Mouse (Mus musculus) MEL (cell line): ENCODE data around the gene Klf6. TPM values are rescaled to one million over a fixed set of nuclear protein-coding genes. Genes with fewer than 3 reads are reported as not detected.

ENCODE experiments used
- DNase-seq: peaks from one replicate; pipeline ENCODE4 v3.0.0; 2011; ENCODE audit warnings: low read depth, low spot score
- H3K27ac ChIP-seq: 2 replicates; pipeline ENCODE4 v1.5.1; 2012; ENCODE audit warnings: low read depth, mild to moderate bottlenecking, control low read depth, low read length, moderate library complexity; ENCODE audit not compliant: control insufficient read depth
- H3K27me3 ChIP-seq, 2 experiments: fragments of 150-350 bp in 1 of 2; sonication (generic) in 1 of 2; 2 replicates each; pipeline ENCODE4 v1.6.1; 2012; ENCODE audit warnings: low read length in 2 of 2, mild to moderate bottlenecking in 2 of 2, improper control_type of control experiment in 1 of 2, moderate library complexity in 1 of 2; ENCODE audit not compliant: insufficient read depth in 2 of 2, control insufficient read depth in 1 of 2
- H3K36me3 ChIP-seq, 2 experiments: 2 replicates each; pipeline ENCODE4 v1.6.1; 2012 to 2014; ENCODE audit warnings: low read length in 2 of 2, improper control_type of control experiment in 1 of 2, inconsistent platforms in 1 of 2, mild to moderate bottlenecking in 1 of 2; ENCODE audit not compliant: insufficient read depth in 2 of 2, control insufficient read depth in 1 of 2
- H3K4me1 ChIP-seq, 2 experiments: fragments of 150-350 bp in 1 of 2; sonication (generic) in 1 of 2; 2 replicates each; pipeline ENCODE4 v1.6.1; 2012; ENCODE audit warnings: low read length in 2 of 2, improper control_type of control experiment in 1 of 2, mild to moderate bottlenecking in 1 of 2; ENCODE audit not compliant: insufficient read depth in 2 of 2, control insufficient read depth in 1 of 2
- H3K4me3 ChIP-seq, 2 experiments: fragments of 150-350 bp in 1 of 2; sonication (generic) in 1 of 2; 2 replicates each; pipeline ENCODE4 v1.5.1; 2012; ENCODE audit warnings: low read depth in 2 of 2, low read length in 2 of 2, mild to moderate bottlenecking in 2 of 2, moderate library complexity in 2 of 2, control low read depth in 1 of 2, improper control_type of control experiment in 1 of 2; ENCODE audit not compliant: control insufficient read depth in 1 of 2, insufficient read depth in 1 of 2
- H3K79me2 ChIP-seq: 2 replicates; pipeline ENCODE4 v1.6.1; 2012; ENCODE audit warnings: mild to moderate bottlenecking, low read length, moderate library complexity; ENCODE audit not compliant: control insufficient read depth, poor library complexity, insufficient read depth
- H3K9ac ChIP-seq: 2 replicates; pipeline ENCODE4 v1.6.1; 2012; ENCODE audit warnings: low read depth, mild to moderate bottlenecking, control low read depth, low read length, moderate library complexity; ENCODE audit not compliant: control insufficient read depth, poor library complexity, severe bottlenecking
- H3K9me3 ChIP-seq: fragments of 150-350 bp; sonication (generic); replicated peaks from 2 replicates; pipeline ENCODE4 v1.6.1; 2012; ENCODE audit warnings: mild to moderate bottlenecking, low read length, improper control_type of control experiment, moderate library complexity; ENCODE audit not compliant: insufficient read depth
- BHLHE40 ChIP-seq: IDR thresholded peaks from 2 replicates; pipeline ENCODE4 v1.6.1; 2012; ENCODE audit warnings: low read depth, mild to moderate bottlenecking, inconsistent platforms, low read length, improper control_type of control experiment, borderline replicate concordance
- CHD1 ChIP-seq: IDR thresholded peaks from 2 replicates; pipeline ENCODE4 v1.6.1; 2012; ENCODE audit warnings: low read depth, mild to moderate bottlenecking, inconsistent platforms, low read length, improper control_type of control experiment
- CHD2 ChIP-seq: IDR thresholded peaks from 2 replicates; pipeline ENCODE4 v1.6.1; 2011; ENCODE audit warnings: low read length, improper control_type of control experiment
- CTCF ChIP-seq, 3 experiments: IDR thresholded peaks in 2 of 3; conservative IDR thresholded peaks in 1 of 3; 2 replicates each; pipeline ENCODE4 v1.5.1; 2011 to 2012; ENCODE audit warnings: low read length in 3 of 3, low read depth in 2 of 3, mild to moderate bottlenecking in 2 of 3, improper control_type of control experiment in 1 of 3, inconsistent platforms in 1 of 3, mixed read lengths in 1 of 3, moderate library complexity in 1 of 3; ENCODE audit not compliant: control insufficient read depth in 1 of 3, insufficient read depth in 1 of 3, poor library complexity in 1 of 3, severe bottlenecking in 1 of 3
- ETS1 ChIP-seq: IDR thresholded peaks from 2 replicates; pipeline ENCODE4 v1.6.1; 2012; ENCODE audit warnings: low read depth, mild to moderate bottlenecking, inconsistent platforms, low read length, improper control_type of control experiment, moderate library complexity
- JUND ChIP-seq: IDR thresholded peaks from 2 replicates; pipeline ENCODE4 v1.6.1; 2011; ENCODE audit warnings: low read depth, mild to moderate bottlenecking, improper control_type of control experiment, low read length
- KAT2A ChIP-seq: conservative IDR thresholded peaks from 2 replicates; pipeline ENCODE4 v1.6.1; 2012; ENCODE audit warnings: low read depth, low read length, improper control_type of control experiment, inconsistent platforms
- MAX ChIP-seq: IDR thresholded peaks from 2 replicates; pipeline ENCODE4 v1.6.1; 2011; ENCODE audit warnings: low read length, improper control_type of control experiment
- MAZ ChIP-seq: IDR thresholded peaks from 2 replicates; pipeline ENCODE4 v1.6.1; 2012; ENCODE audit warnings: low read depth, mild to moderate bottlenecking, inconsistent platforms, low read length, improper control_type of control experiment
- MXI1 ChIP-seq: IDR thresholded peaks from 2 replicates; pipeline ENCODE4 v1.6.1; 2011; ENCODE audit warnings: mild to moderate bottlenecking, low read depth, low read length, improper control_type of control experiment
- MYC ChIP-seq: IDR thresholded peaks from 2 replicates; pipeline ENCODE4 v1.6.1; 2011; ENCODE audit warnings: low read depth, mild to moderate bottlenecking, low read length, improper control_type of control experiment, moderate library complexity
- NELFE ChIP-seq: IDR thresholded peaks from 2 replicates; pipeline ENCODE4 v1.6.1; 2011; ENCODE audit warnings: low read depth, low read length, improper control_type of control experiment
- POLR2AphosphoS2 ChIP-seq: IDR thresholded peaks from 2 replicates; pipeline ENCODE4 v1.6.1; 2011; ENCODE audit warnings: low read length, improper control_type of control experiment
- RAD21 ChIP-seq: IDR thresholded peaks from 2 replicates; pipeline ENCODE4 v1.6.1; 2011; ENCODE audit warnings: mild to moderate bottlenecking, low read depth, low read length, improper control_type of control experiment
- SIN3A ChIP-seq: IDR thresholded peaks from 2 replicates; pipeline ENCODE4 v1.6.1; 2012; ENCODE audit warnings: low read length, improper control_type of control experiment, inconsistent platforms
- SMC3 ChIP-seq: IDR thresholded peaks from 2 replicates; pipeline ENCODE4 v1.6.1; 2011; ENCODE audit warnings: low read depth, low read length, improper control_type of control experiment
- TAL1 ChIP-seq: IDR thresholded peaks from 2 replicates; pipeline ENCODE4 v1.6.1; 2012; ENCODE audit warnings: mild to moderate bottlenecking, inconsistent platforms, low read length, moderate library complexity, mixed read lengths
- TBP ChIP-seq: IDR thresholded peaks from 2 replicates; pipeline ENCODE4 v1.8.0; 2011; ENCODE audit warnings: low read depth, low read length, improper control_type of control experiment
- TCF12 ChIP-seq: IDR thresholded peaks from 2 replicates; pipeline ENCODE4 v1.6.1; 2014; ENCODE audit warnings: low read depth, mild to moderate bottlenecking, inconsistent platforms, low read length, improper control_type of control experiment, moderate library complexity
- UBTF ChIP-seq: IDR thresholded peaks from 2 replicates; pipeline ENCODE4 v1.6.1; 2012; ENCODE audit warnings: low read depth, mild to moderate bottlenecking, inconsistent platforms, low read length, improper control_type of control experiment, moderate library complexity, borderline replicate concordance; ENCODE audit not compliant: insufficient read depth
- ZMIZ1 ChIP-seq: IDR thresholded peaks from 2 replicates; pipeline ENCODE4 v1.6.1; 2012; ENCODE audit warnings: low read depth, mild to moderate bottlenecking, inconsistent platforms, low read length, improper control_type of control experiment, moderate library complexity
- polyA plus RNA-seq, 2 experiments: library from polyadenylated mRNA; stranded (reverse) in 1 of 2; unstranded in 1 of 2; fragments of >175 nt in 1 of 2; fragments of >200 nt in 1 of 2; gene quantifications; 2 replicates each; pipeline versions ENCODE4 v1.2.1 to v1.2.4; 2012; ENCODE audit warnings: low replicate concordance in 2 of 2, low read depth in 1 of 2; ENCODE audit not compliant: insufficient read length in 2 of 2, insufficient read depth in 1 of 2, missing spikeins in 1 of 2
- total RNA-seq: library from RNA; depleted of rRNA; stranded (reverse); fragments of 300-350 nt; gene quantifications from 2 replicates; pipeline ENCODE4 v1.2.3, GENCODE M21; 2012

The Klf6 gene
- total and polyA plus RNA-seq, 3 experiments, result 2.0 to 4.6 TPM; not detected in 1

DNA sequence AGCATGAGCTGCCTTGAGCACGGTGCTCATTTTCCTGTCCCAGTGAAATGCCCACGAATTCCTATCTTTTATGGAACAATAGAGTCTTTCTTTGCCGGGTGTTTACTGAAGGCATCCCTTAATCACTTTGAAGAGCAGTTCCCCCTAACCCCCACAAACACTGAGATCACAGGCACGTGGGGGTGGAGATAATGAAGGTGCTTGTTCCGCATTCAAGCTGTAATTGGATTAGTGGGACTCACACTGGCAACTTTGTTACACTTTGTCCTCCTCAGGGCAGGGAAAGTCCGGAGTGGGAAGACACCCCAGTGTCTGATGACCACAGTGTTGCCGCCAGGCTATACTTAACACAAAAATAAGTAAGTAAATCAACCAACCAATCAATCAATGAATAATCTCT lies 29.3 kb upstream of the Klf6 start:
- H3K27ac ChIP-seq, result no peak overlapping the region
- H3K9me3 ChIP-seq, result no peaks in the 10 kb centered on the region
- no peak overlapping the region for H3K4me3 ChIP-seq
- peak; percentile 15 for DNase-seq
- TF ChIP-seq BHLHE40 (peak; percentile 67; the same call in 1 of the 2 replicates), CHD2 (no peak), CHD1 (no peak), RAD21 (no peak)
- H3K9ac ChIP-seq, result no peak overlapping the region
- no peaks in the 10 kb centered on the region for H3K4me1 ChIP-seq
- H3K36me3 ChIP-seq, result no peaks in the 10 kb centered on the region
- no peaks in the 10 kb centered on the region for H3K79me2 ChIP-seq
- H3K27me3 ChIP-seq, result peaks cover 3% of the 10 kb centered on the region in 2 experiments

DNA sequence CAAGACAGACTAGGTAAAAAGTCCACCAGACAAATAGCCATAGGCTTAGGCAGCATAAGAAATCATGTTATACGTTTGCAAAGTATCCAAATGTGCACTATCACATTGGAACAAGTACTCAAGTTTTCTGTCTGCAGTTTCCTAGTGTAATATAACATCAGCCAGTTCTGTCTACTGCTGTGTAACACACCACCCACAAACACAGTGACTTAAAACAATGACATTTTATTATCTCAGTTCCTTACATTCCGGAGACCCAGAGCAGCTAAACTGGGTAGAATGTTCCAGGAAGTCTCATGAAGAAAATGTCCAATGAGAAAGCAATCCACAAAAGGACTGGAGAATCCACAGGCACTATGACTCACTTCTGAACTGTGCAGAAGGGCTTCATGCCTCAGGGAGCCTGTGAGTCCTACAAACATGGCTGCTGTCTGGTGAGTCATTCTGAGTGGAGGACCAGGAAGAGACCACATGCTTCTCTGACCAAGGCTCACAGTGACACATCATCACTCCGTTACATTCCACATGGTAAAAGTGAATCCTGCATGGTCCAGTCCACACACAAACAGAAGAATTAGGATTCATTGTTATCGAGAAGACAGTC lies 24.0 kb upstream of the Klf6 start:
- no peak overlapping the region for H3K9ac ChIP-seq
- DNase-seq, result no peak

DNA sequence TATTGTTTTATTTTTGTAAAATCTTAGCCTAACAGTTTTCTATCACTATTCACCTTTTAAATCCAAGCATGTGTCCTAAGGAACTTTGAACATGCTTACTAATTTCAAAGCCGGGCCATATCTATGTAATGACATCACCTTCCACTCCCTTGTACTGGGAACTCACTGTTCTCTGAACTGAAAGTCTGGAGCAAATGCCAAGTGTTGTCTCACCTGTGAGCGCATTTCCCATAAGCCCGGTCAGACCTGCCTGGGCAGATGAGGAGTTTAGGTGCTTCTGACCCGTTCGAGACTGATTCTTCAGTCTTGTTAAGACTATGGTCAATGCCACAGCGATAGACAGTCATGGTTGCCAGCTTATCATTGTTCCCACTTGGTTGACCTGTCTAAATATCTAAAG lies 19.9 kb upstream of the Klf6 start:
- no peaks in the 10 kb centered on the region for H3K27me3 ChIP-seq
- H3K9me3 ChIP-seq, result no peaks in the 10 kb centered on the region
- TF ChIP-seq MXI1, result no peak
- TF ChIP-seq TAL1, result no peak
- TF ChIP-seq POLR2AphosphoS2, result no peak
- TF ChIP-seq CTCF (IDR thresholded peaks at IDR 0.05 in 2 of 3, conservative IDR thresholded peaks at IDR 0.05 in 1 of 3; ENCODE audit: control insufficient read depth in 1 of 3, insufficient read depth in 1 of 3, low read depth in 2 of 3, low read length in 3 of 3, poor library complexity in 1 of 3, severe bottlenecking in 1 of 3), result no peak
- TF ChIP-seq MAZ, result no peak
- no peak for TF ChIP-seq UBTF
- TF ChIP-seq BHLHE40, result no peak
- TF ChIP-seq TBP, result no peak
- no peak for TF ChIP-seq TCF12
- TF ChIP-seq MAX, result no peak
- TF ChIP-seq JUND, result no peak
- TF ChIP-seq ZMIZ1, result no peak
- TF ChIP-seq SIN3A, result no peak
- no peak for TF ChIP-seq KAT2A
- no peak for TF ChIP-seq RAD21
- H3K36me3 ChIP-seq, result peaks cover 0 to 17% of the 10 kb centered on the region in 2 experiments; a peak in 2 of 4 replicates
- peaks cover 9 to 14% of the 10 kb centered on the region in 2 experiments for H3K4me1 ChIP-seq
- no peaks in the 10 kb centered on the region for H3K79me2 ChIP-seq
- no peak for DNase-seq
- H3K9ac ChIP-seq, result no peak overlapping the region
- H3K4me3 ChIP-seq, result no peak overlapping the region
- no peak overlapping the region for H3K27ac ChIP-seq

More for the DNA sequence above, 24.0 kb upstream of the Klf6 start:
- Histone ChIP-seq H3K79me2 (no peaks in the 10 kb centered on the region), H3K9me3 (no peaks in the 10 kb centered on the region), H3K27ac (no peak overlapping the region), H3K36me3 (no peaks in the 10 kb centered on the region), H3K4me1 (no peaks in the 10 kb centered on the region), H3K4me3 (no peak overlapping the region), H3K27me3 (no peaks in the 10 kb centered on the region)
- TF ChIP-seq ETS1 (no peak), SMC3 (no peak), MXI1 (no peak), TBP (no peak), NELFE (no peak), TAL1 (no peak), MYC (no peak), MAZ (no peak)
